Mouse (Mus musculus): ENCODE measurements around the gene Gm49673.
"Not testable (repeated sequence)": the region's sequence is repeated elsewhere in the genome, so short reads cannot be mapped to it uniquely, and the experiment has no call there.

The Gm49673 gene

DNA sequence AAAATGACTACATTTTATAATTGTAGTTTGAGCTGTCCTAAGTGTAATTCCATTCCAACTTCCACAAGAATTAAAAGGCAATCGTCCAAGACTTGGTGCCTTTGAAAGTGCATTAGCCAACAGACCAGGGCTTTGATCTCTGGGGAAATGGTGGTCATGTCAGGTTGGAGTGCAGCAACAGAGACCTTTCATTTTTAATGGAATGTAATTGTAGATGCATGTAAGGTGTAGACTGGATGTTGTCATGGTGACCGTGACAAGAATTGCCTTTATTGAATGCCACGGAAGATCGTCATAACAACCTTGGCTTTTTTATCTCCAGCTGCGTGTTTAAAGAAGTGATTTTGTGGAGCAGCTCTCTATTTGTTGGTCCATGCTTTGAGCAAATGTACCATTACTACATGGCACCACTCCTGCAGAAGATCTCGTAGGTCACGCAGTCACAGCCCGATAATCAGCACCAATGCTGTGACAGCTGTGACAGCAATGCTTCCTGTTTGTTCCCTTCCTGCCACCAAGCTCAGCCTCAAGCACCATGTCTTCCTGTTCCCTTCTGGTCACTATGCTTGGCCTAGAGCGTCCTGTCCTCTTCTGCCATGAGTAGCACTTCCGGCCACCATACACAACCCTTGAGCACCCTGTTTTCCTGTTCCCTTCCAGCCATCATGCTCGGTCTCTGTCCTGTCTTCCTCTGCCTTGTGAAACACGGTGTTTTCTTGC, 107.5 kb downstream of the Gm49673 start:
- not testable (repeated sequence) for DNase-seq (ENCODE audit: low spot score in 2 of 2)

DNA sequence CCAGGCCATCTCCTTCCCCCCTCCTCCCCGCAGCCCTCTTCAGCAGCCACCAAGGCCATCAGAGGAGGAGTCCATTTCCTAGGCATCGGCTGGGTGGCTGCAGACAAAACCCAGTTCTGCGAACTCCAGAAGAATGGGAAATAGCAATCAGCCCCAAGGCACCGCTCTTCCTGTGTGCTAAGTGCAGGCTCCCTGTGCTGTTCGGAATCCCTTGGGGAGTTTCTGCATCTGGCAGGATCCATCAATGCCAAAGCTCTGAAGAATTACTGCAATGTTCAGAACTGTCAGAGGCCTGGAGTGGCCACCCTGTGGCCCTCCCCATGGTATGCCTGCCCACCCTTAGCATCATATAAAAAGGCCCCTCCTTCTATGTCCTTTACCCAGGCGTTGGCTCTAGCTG, 110.6 kb downstream of the Gm49673 start:
- not testable (repeated sequence) for DNase-seq (ENCODE audit: low spot score in 2 of 2)
